Mouse (Mus musculus): Measurements from ENCODE around the gene Mcm10. TPM values are rescaled to one million over a fixed set of nuclear protein-coding genes. Genes with fewer than 3 reads are reported as not detected.
A peak's percentile ranks its signal among the peaks of the same experiment; 100 is the strongest.

Gene Mcm10
- polyA plus RNA-seq, 2 experiments: 32.3 to 35.2 TPM

GRCm38 (mm10) chr2:5036411-5037076 lies 24.0 kb upstream of the Mcm10 start:
- no peak for DNase-seq (ENCODE audit: low read depth in 3 of 3, low spot score in 3 of 3)
- H3K4me1 ChIP-seq (replicated peaks; ENCODE audit: control insufficient read depth in 2 of 2, insufficient read depth in 2 of 2, low read length in 1 of 2): peaks cover 16 to 21% of the 10 kb centered on the region in 2 experiments
- no peak for ATAC-seq (ENCODE audit: insufficient read depth)

DNA sequence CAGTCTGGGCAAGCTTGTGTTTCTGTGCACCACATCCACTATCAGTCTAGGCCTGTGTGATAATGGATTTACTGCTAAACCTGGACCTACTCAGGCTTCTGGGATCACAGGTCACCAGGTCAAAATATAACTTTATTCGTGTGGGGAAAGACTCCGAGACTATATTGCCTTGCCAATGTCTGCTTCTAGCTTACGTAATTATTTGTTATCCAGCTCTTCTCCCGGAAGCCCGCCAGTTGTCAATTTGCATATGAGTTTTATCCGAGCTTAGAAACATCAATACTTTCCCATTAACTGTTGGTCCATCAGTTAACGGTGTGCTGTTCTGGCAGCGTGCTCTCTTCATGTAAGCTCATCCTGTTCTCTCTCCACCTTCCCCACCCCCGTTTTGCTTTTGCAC lies 22.6 kb upstream of the Mcm10 start:
- no peak overlapping the region for H3K9ac ChIP-seq (replicated peaks)
- H3K4me3 ChIP-seq (ENCODE audit: insufficient read depth in 1 of 2, low read depth in 2 of 2, low read length in 2 of 2): no peak overlapping the region
- ATAC-seq (ENCODE audit: insufficient read depth): no peak
- H3K9me3 ChIP-seq (ENCODE audit: control insufficient read depth, low read length): no peaks in the 10 kb centered on the region
- DNase-seq (ENCODE audit: low read depth in 3 of 3, low spot score in 3 of 3): no peak
- no peaks in the 10 kb centered on the region for H3K27me3 ChIP-seq (ENCODE audit: control insufficient read depth, insufficient read depth, low read length)
- H3K36me3 ChIP-seq (replicated peaks; ENCODE audit: control insufficient read depth, insufficient read depth, low read depth): peaks cover 26% of the 10 kb centered on the region
- WGBS (ENCODE audit: insufficient replicate concordance): 76% methylated on average over 9 of the region's 9 CpGs
- no peak overlapping the region for H3K27ac ChIP-seq
- no peak overlapping the region for H3K4me2 ChIP-seq (ENCODE audit: low read depth)
- no peak for TF ChIP-seq EP300 (IDR thresholded peaks at IDR 0.05; ENCODE audit: low read depth)
- peaks cover 8 to 11% of the 10 kb centered on the region in 2 experiments for H3K4me1 ChIP-seq (replicated peaks; ENCODE audit: control insufficient read depth in 2 of 2, insufficient read depth in 2 of 2, low read length in 1 of 2)

More at GRCm38 (mm10) chr2:5036411-5037076, 24.0 kb upstream of the Mcm10 start:
- H3K36me3 ChIP-seq (replicated peaks; ENCODE audit: control insufficient read depth, insufficient read depth, low read depth): peaks cover 26% of the 10 kb centered on the region
- H3K4me3 ChIP-seq (ENCODE audit: insufficient read depth in 1 of 2, low read depth in 2 of 2, low read length in 2 of 2): no peak overlapping the region
- no peaks in the 10 kb centered on the region for H3K27me3 ChIP-seq (ENCODE audit: control insufficient read depth, insufficient read depth, low read length)
- no peaks in the 10 kb centered on the region for H3K9me3 ChIP-seq (ENCODE audit: control insufficient read depth, low read length)
- TF ChIP-seq CTCF (IDR thresholded peaks at IDR 0.05; ENCODE audit: low read depth) (no peak), EP300 (IDR thresholded peaks at IDR 0.05; ENCODE audit: low read depth) (no peak)
- no peak overlapping the region for H3K4me2 ChIP-seq (ENCODE audit: low read depth)
- no peak overlapping the region for H3K9ac ChIP-seq (replicated peaks)
- WGBS (ENCODE audit: insufficient replicate concordance): 77% methylated on average over 10 of the region's 10 CpGs
- no peak overlapping the region for H3K27ac ChIP-seq

GRCm38 (mm10) chr2:5034801-5035200 lies 22.2 kb upstream of the Mcm10 start:
- Histone ChIP-seq H3K9me3 (ENCODE audit: control insufficient read depth, low read length) (no peaks in the 10 kb centered on the region), H3K36me3 (replicated peaks; ENCODE audit: control insufficient read depth, insufficient read depth, low read depth) (peaks cover 27% of the 10 kb centered on the region), H3K4me2 (ENCODE audit: low read depth) (no peak overlapping the region), H3K27ac (no peak overlapping the region), H3K4me1 (replicated peaks; ENCODE audit: control insufficient read depth in 2 of 2, insufficient read depth in 2 of 2, low read length in 1 of 2) (peaks cover 7 to 10% of the 10 kb centered on the region in 2 experiments), H3K4me3 (ENCODE audit: insufficient read depth in 1 of 2, low read depth in 2 of 2, low read length in 2 of 2) (no peak overlapping the region), H3K27me3 (ENCODE audit: control insufficient read depth, insufficient read depth, low read length) (no peaks in the 10 kb centered on the region), H3K9ac (replicated peaks) (no peak overlapping the region)
- 73% methylated on average over 8 of the region's 8 CpGs for WGBS (ENCODE audit: insufficient replicate concordance)
- ATAC-seq (ENCODE audit: insufficient read depth) (no peak), DNase-seq (ENCODE audit: low read depth in 3 of 3, low spot score in 3 of 3) (no peak)
- TF ChIP-seq CTCF (IDR thresholded peaks at IDR 0.05; ENCODE audit: low read depth) (no peak), EP300 (IDR thresholded peaks at IDR 0.05; ENCODE audit: low read depth) (no peak)

DNA sequence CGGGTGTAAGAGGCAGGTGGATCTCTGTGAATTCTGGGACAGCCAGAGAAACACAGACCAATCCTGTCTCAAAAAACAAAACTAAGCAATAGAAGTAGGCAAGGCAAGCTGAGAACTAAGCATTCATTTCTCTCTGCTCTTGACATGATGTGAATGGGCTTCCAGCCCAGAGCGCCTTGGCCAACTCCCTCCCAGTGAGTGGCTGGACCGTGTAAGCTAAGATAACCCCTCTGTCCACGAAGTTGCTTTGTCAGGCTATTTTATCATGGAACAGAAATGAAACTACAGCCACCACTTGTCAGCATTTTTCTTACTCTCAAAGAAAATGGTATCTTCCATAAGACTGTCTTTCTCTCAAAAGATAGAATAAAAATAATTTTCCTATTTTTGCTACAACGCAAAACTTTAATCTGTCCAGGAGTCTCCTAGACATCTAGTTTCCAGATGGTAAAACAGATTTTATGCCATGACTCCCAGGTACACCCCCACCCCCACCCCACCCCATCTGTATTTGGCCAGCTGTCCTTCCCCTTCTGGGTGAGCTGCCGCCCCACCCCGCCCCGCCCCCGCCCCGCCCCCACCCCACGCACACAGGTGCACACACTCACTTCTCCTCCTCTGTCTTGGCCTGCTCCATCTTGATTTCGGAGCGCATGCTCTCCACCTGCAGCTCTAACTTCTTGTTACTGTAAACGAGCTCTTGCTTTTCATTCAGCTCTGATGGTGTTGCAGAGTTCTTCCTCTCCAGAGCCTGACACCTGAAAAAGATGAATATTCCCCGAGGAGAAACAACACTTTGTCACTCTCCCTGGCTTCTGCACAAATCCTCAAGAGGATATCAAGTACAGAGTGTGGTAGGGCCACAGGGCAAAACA lies 21.2 kb upstream of the Mcm10 start:
- peaks cover 22% of the 10 kb centered on the region for H3K36me3 ChIP-seq (replicated peaks; ENCODE audit: control insufficient read depth, insufficient read depth, low read depth)
- TF ChIP-seq EP300 (IDR thresholded peaks at IDR 0.05; ENCODE audit: low read depth): no peak
- no peak for TF ChIP-seq CTCF (IDR thresholded peaks at IDR 0.05; ENCODE audit: low read depth)
- no peak overlapping the region for H3K27ac ChIP-seq
- no peaks in the 10 kb centered on the region for H3K9me3 ChIP-seq (ENCODE audit: control insufficient read depth, low read length)
- WGBS (ENCODE audit: insufficient replicate concordance): 34% methylated on average over 15 of the region's 15 CpGs
- DNase-seq (ENCODE audit: low read depth in 3 of 3, low spot score in 3 of 3) (no peak), ATAC-seq (ENCODE audit: insufficient read depth) (peak; percentile 63)
- no peak overlapping the region for H3K4me2 ChIP-seq (ENCODE audit: low read depth)
- peaks cover 7 to 10% of the 10 kb centered on the region in 2 experiments for H3K4me1 ChIP-seq (replicated peaks; ENCODE audit: control insufficient read depth in 2 of 2, insufficient read depth in 2 of 2, low read length in 1 of 2)
- H3K4me3 ChIP-seq (ENCODE audit: insufficient read depth in 1 of 2, low read depth in 2 of 2, low read length in 2 of 2): no peak overlapping the region
- no peak overlapping the region for H3K9ac ChIP-seq (replicated peaks)
- no peaks in the 10 kb centered on the region for H3K27me3 ChIP-seq (ENCODE audit: control insufficient read depth, insufficient read depth, low read length)

- Histone ChIP-seq H3K27me3 (ENCODE audit: control insufficient read depth, insufficient read depth, low read length) (no peaks in the 10 kb centered on the region), H3K4me3 (ENCODE audit: insufficient read depth in 1 of 2, low read depth in 2 of 2, low read length in 2 of 2) (no peak overlapping the region), H3K9me3 (ENCODE audit: control insufficient read depth, low read length) (no peaks in the 10 kb centered on the region), H3K27ac (no peak overlapping the region), H3K4me2 (ENCODE audit: low read depth) (no peak overlapping the region), H3K9ac (replicated peaks) (no peak overlapping the region), H3K4me1 (replicated peaks; ENCODE audit: control insufficient read depth in 2 of 2, insufficient read depth in 2 of 2, low read length in 1 of 2) (peaks cover 7 to 10% of the 10 kb centered on the region in 2 experiments), H3K36me3 (replicated peaks; ENCODE audit: control insufficient read depth, insufficient read depth, low read depth) (peaks cover 17% of the 10 kb centered on the region)
- ATAC-seq (ENCODE audit: insufficient read depth): no peak
- WGBS (ENCODE audit: insufficient replicate concordance): 69% methylated on average over 5 of the region's 5 CpGs
- no peak for DNase-seq (ENCODE audit: low read depth in 3 of 3, low spot score in 3 of 3)
- TF ChIP-seq CTCF (IDR thresholded peaks at IDR 0.05; ENCODE audit: low read depth) (no peak), EP300 (IDR thresholded peaks at IDR 0.05; ENCODE audit: low read depth) (no peak)
Measured at GRCm38 (mm10) chr2:5032665-5033064, 20.1 kb upstream of the Mcm10 start.
